Mouse (Mus musculus): ENCODE data around the gene Apobec4.

DNA sequence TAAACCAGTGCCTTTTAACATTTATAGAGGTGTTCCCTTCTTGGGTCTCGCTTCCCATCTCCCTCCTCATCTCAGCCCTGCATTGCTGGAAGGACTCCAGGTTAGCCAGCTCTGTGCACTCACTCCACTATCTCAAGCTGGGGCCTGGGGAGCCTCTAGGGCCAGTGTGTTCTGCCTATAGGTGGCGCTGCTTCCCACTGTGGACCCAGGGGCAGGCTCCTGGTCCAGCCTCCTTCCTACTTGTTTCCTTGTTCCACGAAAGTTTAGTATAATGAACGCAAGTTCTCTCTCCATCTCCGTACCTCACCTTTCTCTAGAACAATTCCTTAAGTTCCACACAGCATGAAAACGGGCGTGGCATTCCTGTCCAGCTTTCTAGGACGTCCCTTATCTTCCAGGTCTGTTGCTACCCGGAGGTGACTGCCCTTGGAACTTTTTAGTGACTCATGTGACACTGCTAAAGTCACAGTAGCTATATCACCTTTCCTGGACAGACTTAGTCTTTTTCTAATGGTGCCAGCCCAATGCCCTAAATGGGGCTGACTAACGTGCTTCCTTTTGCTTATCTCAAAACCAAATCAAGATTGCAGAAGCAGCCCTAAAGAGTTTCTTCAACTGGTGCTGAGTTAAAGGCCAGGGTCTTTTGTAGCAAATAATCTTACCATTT, 28.9 kb downstream of the Apobec4 start:
- TF ChIP-seq POLR2A (IDR thresholded peaks at IDR 0.05; ENCODE audit: borderline replicate concordance, extremely low read depth, low read depth, low read length), result no peak
- TF ChIP-seq CTCF (IDR thresholded peaks at IDR 0.05; ENCODE audit: insufficient read depth, low read length), result peak; percentile 78
